Mouse (Mus musculus): Measurements from ENCODE around the gene Hist1h2bh. TPM values are rescaled to one million over a fixed set of nuclear protein-coding genes. Genes with fewer than 3 reads are reported as not detected.
"Not testable (repeated sequence)": the region's sequence is repeated elsewhere in the genome, so short reads cannot be mapped to it uniquely, and the experiment has no call there.

Gene Hist1h2bh
- total RNA-seq, 2 experiments from 2014 or later, result 4.2 to 4.7 TPM

DNA sequence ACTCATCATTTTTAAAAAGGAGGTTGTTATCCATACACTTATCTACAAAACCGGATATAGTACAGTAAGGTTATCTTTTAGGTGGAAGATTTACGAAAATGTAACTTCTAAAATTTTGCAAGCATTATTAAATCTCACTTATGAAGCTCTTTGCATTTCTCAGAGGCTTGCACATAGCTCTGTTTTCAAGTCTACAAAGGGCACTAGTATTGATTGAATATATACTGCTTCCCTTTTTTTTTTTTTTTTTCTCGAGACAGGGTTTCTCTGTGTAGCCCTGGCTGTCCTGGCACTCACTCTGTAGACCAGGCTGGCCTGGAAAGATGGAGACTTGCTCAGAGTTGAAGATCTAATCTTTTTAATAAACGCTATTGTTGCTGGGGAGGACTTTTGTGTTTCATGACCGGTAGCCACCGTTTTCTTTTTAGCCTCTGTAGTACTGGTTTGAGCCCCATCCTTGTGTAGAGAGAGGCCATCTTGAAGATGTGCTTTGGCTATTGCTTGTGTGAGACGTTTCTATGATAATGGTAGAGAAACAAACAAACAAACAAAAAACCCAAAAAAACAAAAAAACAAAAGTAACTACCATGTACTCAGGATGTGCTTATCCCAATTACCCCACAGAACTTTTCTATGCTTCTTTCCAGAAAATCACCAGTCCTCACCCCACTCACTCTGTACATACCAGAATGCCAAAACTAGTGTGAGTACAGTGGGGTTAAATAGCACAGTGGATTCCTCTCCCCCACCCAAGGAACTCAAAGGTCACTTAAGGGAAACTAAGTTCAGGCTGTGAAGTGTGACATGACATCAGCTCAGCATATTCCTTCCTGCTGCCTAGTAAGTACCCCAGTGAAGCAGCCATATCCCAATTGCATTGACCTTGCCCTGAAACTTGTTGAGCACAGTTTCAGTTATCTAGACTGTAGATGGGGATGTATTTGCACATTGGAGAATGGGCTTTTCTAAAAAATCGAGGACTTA, 9.0 kb upstream of the Hist1h2bh start:
- no peak for DNase-seq

DNA sequence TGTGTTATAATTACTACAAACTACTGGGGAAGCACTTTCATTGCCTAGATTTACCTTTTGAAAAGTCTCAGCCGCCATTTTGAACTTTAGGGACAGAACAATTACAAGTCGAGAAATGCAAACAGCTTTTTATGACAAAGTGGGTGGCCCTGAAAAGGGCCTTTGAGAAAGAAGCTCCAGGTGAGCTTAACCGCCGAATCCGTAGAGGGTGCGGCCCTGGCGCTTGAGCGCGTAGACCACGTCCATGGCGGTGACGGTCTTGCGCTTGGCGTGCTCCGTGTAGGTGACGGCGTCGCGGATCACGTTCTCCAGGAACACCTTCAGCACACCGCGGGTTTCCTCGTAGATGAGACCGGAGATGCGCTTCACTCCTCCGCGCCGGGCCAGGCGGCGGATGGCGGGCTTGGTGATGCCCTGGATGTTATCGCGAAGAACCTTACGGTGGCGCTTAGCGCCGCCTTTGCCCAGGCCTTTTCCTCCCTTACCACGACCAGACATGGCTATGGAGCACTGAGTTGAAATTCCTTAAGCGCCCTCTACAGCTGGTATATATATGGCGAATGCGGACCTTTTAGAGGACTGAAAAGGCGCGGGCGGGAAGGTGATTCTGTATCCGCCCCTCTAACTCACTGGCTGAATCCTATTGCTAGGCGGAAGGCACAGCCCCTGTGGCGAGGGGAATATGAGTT, 8.1 kb upstream of the Hist1h2bh start, which contains the start of gene Hist1h4f:
Hist1h4f (minus strand) TSS at position 503 of the 689 bp plus-strand sequence.
- DNase-seq, result peak; percentile 84 to 86

DNA sequence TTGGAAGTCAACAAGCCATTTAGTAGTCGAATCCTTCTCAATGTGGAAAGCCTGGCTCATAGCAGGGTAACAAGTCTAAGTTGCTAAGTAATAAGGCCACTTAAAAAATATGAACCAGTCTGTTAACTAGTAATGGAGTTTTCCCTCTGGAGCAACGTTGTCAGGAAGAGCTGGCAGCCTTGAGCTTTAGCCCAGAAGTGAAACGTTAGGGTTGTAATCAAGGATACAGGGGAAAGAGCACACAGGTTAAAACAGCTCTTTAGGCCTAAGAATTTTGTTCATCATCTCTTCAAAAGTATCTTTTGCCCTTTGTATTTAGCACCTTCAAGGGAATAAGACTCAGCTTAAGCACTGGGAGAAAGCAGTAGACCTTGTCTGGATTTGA, 7.6 kb upstream of the Hist1h2bh start:
- DNase-seq, result no peak

DNA sequence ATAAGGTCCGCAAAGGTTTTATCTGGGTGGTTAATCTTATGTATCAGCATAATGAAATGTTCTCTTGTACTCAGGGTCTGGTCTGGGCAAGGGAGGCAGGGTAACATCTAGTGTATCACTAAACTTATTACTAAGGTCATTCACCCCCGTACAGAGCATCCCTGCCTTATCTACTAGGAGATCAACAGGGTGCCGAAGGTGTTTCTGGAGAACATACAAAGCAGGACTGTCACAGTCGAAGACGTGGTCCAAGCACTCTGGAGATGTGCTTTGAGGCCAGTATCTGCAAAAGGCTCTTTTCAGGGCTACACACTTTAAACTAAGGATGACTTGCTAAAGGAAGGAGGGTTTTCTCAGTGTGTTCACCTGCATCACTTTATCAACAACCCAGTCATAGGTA, 3.5 kb upstream of the Hist1h2bh start:
- DNase-seq, result no peak

DNA sequence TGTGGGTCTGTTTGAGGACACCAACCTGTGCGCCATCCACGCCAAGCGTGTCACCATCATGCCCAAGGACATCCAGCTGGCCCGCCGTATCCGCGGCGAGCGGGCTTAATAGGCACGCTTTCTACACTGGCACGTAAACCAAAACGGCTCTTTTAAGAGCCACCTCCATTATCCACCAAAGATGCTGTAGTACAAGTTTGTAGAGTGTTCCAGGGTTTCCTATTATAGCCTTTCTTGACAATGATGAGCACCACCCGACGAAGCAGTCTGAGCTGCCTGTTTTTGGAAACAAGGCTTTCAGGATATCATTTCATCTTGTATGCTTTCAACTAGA, 1.6 kb upstream of the Hist1h2bh start:
- peak in 1 of 2 experiments; percentile 19 for DNase-seq

DNA sequence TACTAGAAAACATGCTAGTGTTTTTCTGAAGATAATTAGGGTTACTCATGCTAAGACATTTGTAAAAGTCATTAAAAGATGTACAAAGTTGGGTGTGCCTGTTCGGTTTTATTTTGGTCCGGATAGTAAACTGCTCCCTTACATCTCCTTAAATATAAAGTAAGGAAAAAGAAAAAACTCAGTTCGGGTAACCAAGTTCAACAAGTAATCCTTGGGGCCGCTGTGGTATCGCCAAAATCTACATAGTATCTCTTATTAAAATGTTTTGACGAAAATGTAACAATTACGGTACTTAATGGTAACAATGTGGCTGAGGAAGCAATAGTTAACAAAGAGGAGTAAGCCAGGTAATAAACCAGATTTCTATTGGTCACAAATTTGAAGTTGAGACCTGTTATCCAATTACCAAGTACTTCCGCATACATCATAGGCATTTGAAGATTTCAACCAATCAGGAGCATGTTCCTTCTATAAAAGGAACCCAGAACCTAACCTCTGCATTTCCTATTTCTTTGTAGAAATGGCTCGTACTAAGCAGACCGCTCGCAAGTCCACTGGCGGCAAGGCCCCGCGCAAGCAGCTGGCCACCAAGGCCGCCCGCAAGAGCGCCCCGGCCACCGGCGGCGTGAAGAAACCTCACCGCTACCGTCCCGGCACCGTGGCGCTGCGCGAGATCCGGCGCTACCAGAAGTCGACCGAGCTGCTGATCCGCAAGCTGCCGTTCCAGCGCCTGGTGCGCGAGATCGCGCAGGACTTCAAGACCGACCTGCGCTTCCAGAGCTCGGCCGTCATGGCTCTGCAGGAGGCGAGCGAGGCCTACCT, 984 bp upstream of the Hist1h2bh start, which contains the start of gene Hist1h3f:
Hist1h3f (plus strand) TSS at position 88 of the 822 bp plus-strand sequence.
- peak; percentile 66 to 70 for DNase-seq

DNA sequence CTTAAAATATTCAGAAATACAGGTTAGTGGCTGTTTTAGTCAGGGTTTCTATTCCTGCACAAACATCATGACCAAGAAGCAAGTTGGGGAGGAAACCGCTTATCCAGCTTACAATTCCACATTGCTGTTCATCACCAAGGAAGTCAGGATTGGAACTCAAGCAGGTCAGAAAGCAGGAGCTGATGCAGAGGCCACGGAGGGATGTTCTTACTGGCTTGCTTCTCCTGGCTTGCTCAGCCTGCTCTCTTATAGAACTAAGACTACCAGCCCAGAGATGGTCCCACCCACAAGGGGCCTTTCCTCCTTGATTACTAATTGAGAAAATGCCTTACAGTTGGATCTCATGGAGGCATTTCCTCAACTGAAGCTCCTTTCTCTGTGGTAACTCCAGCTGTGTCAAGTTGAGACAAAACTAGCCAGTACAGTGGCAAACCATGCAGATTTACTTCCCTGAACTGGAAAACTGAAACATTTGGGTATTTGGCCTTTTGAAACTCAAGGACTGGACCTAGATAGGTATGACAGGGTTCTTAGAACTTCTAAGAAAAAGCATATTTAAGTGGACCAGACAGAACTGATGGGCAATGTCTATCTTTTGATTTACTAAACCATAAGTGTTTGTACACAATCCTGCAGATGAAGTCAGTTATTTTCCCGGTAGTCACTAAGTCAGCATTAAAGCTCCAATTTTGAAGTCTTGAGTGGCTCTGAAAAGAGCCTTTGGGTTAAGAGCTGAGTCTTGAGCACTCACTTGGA, 789 bp downstream of the Hist1h2bh start:
- DNase-seq, result not testable (repeated sequence)

DNA sequence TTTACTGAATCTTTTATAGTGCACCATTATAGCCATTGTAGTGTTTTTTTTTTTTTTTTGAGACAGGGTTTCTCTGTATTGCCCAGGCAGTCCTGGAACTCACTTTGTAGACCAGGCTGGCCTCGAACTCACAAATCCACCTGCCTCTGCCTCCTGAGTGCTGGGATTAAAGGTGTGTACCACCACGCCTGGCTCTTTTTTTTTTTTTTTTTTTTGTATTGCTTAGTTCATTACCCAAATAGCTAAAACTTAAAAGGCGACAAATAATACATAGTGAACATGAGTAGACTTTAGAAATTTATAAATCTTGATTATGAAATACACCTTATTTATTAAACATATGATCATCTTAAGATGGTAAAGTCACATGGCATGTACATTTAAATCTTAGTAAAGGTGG, 1.7 kb downstream of the Hist1h2bh start:
- no peak for DNase-seq

DNA sequence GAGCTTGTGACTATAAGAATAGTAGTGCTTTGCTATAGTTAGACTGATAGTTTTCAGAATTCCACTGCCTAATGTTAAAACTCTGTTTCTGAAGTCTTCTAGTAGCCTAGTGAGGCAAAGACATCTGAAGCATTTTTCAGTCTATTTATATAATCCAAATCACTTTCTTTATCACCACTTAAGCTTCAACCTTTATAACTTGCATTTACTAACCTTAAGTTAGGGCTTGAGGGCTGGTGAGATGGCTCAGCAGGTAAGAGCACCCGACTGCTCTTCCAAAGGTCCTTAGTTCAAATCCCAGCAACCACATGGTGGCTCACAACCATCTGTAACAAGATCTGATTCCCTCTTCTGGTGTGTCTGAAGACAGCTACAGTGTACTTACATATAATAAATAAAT, 3.4 kb downstream of the Hist1h2bh start:
- DNase-seq, result not testable (repeated sequence)

DNA sequence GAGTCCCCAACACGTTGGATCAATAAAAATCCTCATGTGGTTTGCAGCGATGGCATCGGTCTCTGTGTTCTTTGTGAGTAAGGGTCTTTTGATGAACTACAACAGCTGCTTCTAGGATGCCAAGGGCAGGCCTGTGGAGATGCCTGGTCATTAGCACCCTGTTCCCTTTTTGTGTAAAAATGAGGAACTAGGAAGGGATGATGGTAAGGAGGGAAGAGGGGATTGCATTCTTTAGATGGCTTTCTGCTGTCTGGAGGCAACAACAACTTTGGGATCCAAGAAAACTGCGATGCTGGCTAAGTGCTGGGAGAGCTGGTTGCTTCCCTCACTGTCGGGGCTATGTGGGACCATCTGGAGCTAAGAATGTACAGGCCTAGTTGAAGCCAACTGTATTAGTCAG, 4.9 kb downstream of the Hist1h2bh start:
- DNase-seq, result no peak

DNA sequence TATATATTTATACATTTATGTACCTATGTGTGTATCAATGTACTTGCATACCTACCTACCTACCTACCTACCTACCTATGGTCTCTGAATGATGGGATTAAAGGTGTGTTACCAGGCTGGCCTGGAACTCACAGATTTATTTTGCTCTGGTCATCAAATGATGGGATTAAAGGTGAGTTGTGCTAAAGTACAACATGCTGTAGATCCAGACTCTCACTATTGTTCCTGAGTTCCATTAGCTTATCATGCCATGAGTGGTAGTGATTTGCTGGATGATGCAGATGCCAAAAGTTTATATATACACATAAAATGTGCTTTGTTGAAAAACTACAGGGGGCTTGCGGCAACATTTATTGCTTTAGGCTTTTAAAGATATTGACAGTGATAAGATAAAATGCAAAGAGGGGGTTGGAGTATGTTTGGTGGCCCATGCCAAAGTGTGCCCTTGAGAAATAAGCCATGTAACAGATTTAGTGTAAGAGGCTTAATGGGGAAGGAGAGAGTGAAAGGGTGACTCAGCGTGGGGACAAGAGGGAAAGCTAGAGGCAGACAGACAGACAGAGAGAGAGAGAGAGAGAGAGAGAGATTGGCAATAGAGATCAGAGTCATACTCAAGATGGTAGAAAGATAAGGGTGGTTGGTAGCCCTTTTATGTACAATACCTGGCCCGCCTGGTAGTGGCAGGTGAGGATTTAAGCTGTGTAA, 6.0 kb downstream of the Hist1h2bh start:
- DNase-seq, result no peak

DNA sequence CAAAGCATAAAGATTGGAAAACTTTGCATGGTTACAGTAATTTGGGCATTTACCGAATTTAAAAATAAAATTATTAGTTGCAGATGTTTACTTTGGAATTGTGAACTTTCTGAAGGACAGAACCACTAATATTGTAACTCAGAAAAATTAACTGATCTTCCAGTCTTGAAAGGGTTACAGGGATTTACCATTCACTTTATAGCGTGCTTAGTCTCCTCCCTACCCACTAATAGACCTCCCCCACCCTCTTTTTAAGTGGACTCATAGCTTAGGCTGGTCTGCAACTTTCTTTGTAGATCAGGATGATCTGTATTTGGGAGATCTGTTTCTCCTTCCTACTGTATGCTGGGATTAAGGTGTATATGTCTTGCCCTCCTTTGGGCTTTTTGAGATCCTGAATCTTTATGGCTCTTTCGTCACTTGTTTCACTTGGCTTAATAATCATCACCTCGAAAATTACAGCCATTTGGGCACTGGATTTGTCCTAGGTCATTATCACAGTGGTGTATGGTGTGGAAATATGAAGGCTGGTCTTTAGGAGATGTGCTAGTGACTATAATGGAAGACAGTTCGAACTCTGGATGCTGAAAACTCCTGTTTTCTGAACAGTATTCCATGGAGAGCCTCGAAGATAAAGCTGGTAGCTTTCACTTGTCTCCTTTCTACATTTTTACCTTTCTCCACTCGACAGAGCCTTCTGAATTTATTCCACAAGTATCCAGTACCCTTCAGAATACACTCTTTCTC, 6.9 kb downstream of the Hist1h2bh start:
- DNase-seq, result no peak

DNA sequence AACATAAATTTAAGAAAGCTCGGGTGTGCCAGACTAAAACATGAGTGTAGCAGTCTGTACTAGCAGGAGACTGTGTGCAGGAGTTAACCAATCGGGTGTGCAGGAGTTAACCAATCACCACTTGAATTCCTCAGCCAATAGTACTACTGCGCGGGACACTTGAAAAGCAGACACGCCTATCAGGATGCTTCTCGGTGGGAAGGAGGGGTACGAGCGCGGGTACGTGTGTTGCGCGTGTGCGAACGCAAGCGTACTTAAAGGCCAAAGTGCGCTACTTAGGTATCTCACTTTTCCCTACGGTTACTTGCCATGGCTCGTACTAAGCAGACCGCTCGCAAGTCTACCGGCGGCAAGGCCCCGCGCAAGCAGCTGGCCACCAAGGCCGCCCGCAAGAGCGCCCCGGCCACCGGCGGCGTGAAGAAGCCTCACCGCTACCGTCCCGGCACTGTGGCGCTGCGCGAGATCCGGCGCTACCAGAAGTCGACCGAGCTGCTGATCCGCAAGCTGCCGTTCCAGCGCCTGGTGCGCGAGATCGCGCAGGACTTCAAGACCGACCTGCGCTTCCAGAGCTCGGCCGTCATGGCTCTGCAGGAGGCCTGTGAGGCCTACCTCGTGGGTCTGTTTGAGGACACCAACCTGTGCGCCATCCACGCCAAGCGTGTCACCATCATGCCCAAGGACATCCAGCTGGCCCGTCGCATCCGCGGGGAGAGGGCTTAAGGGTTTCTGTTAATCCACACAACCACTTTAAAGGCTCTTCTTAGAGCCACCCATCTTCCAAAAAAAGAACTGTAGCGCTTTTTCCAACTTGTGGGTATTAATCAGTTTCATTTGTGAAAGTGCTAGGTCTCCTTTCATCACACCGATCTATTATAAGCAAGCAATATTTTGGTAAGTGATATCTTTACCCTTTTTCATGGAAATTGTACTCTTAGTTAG, 7.8 kb downstream of the Hist1h2bh start, which contains the start of gene Hist1h3g:
Hist1h3g (plus strand) TSS at position 286 of the 939 bp plus-strand sequence.
- peak; percentile 85 to 88 for DNase-seq

DNA sequence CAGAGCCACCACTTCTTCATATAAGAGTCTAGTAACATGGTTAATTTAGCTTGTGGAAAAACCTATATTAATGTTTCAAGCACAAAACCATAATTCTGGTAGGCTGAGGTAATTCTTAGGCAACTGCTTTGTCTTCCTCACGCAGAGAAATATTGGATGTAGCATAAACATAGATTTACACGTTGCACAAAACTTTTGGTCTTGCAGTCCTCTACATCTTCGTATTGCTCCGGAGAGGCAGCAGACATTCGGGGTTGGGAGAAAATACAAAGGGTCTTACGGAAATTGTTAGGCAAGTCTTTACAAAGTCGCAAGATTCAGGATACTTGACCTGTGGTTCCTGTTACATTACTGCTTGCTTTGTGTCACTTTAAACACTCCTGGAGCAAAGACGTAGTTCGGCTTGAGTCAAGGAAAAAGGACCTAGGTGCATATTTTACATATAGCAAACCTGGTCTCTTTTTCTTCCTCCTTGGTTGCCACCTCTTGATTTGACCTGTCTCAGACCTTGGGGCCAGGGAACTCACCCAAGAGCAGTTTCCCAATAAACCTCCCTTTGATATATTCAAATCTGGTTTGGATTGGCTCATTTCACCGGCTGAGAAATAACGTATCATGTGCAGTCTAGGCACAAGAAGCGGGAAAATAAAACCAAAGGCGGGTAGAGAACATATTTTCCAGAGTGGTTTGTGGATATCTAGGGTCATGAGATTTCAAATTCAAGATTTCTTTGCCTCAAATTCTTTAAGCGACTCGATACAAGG, 8.6 kb downstream of the Hist1h2bh start:
- peak in 1 of 2 experiments; percentile 16 for DNase-seq

DNA sequence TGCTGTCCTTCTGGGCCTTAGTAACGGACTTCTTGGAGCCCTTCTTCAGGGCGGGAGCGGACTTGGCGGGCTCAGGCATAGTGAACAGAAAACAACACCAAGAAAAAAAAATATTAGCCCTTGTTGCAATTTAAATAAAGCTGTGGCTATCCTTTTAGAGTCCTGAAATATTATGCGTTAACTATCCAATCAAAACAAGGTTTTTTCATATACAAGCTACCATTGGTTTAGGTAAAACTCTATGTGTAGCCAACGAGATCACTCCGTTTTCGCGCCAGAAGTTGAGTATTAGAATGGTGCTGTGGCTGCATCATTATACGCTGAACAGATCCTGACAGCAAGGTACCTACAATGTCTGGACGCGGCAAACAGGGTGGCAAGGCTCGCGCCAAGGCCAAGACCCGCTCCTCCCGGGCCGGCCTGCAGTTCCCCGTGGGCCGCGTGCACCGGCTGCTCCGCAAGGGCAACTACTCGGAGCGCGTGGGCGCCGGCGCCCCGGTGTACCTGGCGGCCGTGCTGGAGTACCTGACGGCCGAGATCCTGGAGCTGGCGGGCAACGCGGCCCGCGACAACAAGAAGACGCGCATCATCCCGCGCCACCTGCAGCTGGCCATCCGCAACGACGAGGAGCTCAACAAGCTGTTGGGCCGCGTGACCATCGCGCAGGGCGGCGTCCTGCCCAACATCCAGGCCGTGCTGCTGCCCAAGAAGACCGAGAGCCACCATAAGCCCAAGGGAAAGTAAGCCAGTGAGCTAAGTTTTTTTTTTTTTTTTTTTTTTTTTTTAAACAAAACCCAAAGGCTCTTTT, 9.4 kb downstream of the Hist1h2bh start, which contains the start of gene Hist1h2af:
Hist1h2af (plus strand) TSS at position 347 of the 808 bp plus-strand sequence.
- DNase-seq, result peak; percentile 61 to 67

DNA sequence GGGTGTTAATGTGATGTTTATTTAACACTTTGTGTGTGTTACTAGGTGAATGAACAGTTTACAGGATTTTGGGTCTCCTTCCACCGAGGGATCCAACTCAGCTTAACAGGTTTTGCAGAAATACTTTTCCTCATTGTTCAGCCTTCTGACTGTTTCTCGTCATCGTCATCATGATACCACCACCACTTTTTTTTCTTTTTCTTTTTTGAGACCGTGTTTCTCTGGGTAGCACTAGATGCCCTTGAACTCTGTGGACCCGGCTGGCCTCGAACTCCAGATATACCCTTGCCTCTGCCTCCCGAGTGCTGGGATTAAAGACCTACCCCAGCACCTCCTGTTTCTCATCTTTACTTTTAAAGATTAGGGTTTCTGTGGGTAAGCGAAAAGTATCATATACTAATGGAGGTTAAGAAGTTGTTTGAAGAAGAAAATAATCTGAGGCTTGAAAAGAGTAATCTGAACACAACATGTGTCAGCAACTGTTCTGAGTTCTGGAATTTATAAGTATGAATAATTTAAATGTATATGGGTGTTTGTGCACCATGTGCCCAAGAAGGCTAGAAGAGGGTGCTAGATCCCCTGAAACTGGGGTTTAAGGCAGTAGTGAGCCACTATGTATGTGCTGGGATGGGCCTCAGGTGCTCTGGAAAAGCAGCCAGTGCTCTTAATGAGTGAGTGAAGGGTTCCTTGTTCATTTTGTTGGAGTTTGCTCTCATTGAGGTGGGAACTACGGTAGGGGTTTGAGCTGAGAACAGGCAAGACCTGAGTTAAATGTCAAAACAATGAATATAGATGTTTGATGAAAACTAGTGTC, 10.7 kb downstream of the Hist1h2bh start:
- DNase-seq, result no peak

Data from adrenal gland, postnatal 36 days (tissue).